Mouse (Mus musculus): ENCODE measurements around the gene Sys1. TPM values are rescaled to one million over a fixed set of nuclear protein-coding genes. Genes with fewer than 3 reads are reported as not detected.

Gene Sys1
- polyA plus RNA-seq (2012; ENCODE audit: insufficient read depth, insufficient read length, missing spikeins) = 33.3 and 33.9 TPM in 2 replicates

DNA sequence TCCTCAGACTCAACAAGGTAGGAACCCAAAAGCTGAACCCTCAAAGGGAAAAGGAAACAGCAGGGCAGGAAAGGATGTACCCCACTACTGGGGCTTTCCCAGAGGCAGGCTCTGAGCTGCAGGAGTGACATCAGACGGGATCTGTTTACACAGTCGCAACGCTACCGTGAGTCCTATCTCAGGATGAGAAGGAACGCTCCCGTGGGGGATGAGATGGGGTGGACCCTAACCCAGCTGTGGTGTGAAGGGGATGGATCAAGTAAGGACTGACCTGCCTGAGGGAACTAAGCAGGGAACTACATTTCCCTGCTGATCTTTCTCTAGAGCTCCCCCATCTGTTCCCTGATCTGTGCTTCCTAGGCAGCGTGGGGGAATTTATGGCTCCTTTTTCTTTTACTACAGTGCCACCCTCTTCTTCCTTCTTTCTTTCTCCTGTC, at the start of gene Sys1:
TSS of gene Sys1 (plus strand) at position 101 of the 437 bp plus-strand sequence.
- no peak for TF ChIP-seq POLR2A (IDR thresholded peaks at IDR 0.05; ENCODE audit: borderline replicate concordance, low read depth, low read length)
- TF ChIP-seq CTCF (IDR thresholded peaks at IDR 0.05; ENCODE audit: low read depth, low read length) = no peak
- peak within 1 kb of the TSS; percentile 25 for H3K27ac ChIP-seq (ENCODE audit: insufficient read depth, low read depth, low read length)
- H3K4me1 ChIP-seq (ENCODE audit: control insufficient read depth, insufficient read depth, low read length) = peaks cover 43% of the 10 kb centered on the region
- H3K4me3 ChIP-seq (ENCODE audit: insufficient read depth, low read length) = peak within 1 kb of the TSS; percentile 53

DNA sequence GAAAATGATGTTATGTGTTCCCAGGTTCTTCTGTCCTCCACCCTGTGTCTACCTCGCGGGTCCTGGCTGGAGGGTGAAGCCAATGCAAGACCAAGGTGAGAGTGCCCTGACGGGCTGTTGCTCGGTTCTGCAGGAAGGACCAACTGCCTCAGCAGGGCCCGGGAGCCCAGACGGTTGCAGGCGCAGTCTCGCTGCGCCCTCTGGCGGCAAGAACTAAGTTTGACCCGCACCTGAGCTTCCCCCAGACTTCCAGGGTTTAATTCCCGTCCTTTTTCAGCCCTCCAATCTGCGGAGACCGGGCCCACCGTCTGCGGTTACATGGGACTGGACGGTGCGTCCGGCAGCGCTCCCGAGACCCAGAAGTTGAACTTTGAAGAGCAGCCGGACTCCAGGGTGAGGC, 49.1 kb upstream of the Sys1 start:
- Histone ChIP-seq H3K27ac (ENCODE audit: insufficient read depth, low read depth, low read length) (no peak overlapping the region), H3K4me1 (ENCODE audit: control insufficient read depth, insufficient read depth, low read length) (no peaks in the 10 kb centered on the region)
- TF ChIP-seq POLR2A (IDR thresholded peaks at IDR 0.05; ENCODE audit: borderline replicate concordance, low read depth, low read length) (no peak), CTCF (IDR thresholded peaks at IDR 0.05; ENCODE audit: low read depth, low read length) (peak; percentile 97)

DNA sequence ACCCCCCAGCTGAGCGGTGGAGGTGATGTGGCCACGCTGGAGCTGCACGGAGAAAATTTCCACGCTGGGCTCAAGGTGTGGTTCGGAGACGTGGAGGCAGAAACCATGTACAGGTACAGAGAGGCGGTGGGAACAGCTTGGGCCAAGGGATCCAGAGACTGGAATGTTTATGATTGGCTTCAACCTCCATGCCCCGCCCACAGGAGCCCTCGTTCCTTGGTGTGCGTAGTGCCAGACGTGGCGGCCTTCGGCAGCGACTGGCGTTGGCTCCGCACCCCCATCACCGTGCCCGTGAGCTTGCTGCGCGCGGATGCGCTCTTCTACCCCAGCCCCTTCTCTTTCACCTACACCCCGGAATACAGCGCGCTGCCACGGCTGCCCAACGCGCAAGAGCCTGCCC, 42.6 kb upstream of the Sys1 start:
- Histone ChIP-seq H3K4me3 (ENCODE audit: insufficient read depth, low read length) (no peak overlapping the region), H3K27ac (ENCODE audit: insufficient read depth, low read depth, low read length) (no peak overlapping the region), H3K4me1 (ENCODE audit: control insufficient read depth, insufficient read depth, low read length) (peaks cover 5% of the 10 kb centered on the region)
- TF ChIP-seq CTCF (IDR thresholded peaks at IDR 0.05; ENCODE audit: low read depth, low read length) (no peak), POLR2A (IDR thresholded peaks at IDR 0.05; ENCODE audit: borderline replicate concordance, low read depth, low read length) (no peak)

More for the DNA sequence above, 49.1 kb upstream of the Sys1 start:
- H3K4me3 ChIP-seq (ENCODE audit: insufficient read depth, low read length) = 0 out of 2 replicates have a peak overlapping the region, but pooled peaks have one; percentile 3

- no peak overlapping the region for H3K27ac ChIP-seq (ENCODE audit: insufficient read depth, low read depth, low read length)
- no peak for TF ChIP-seq POLR2A (IDR thresholded peaks at IDR 0.05; ENCODE audit: borderline replicate concordance, low read depth, low read length)
- TF ChIP-seq CTCF (IDR thresholded peaks at IDR 0.05; ENCODE audit: low read depth, low read length) = no peak
- peaks cover 5% of the 10 kb centered on the region for H3K4me1 ChIP-seq (ENCODE audit: control insufficient read depth, insufficient read depth, low read length)
- H3K4me3 ChIP-seq (ENCODE audit: insufficient read depth, low read length) = no peak overlapping the region
Measured at GRCm38 (mm10) chr2:164414581-164414980, 42.2 kb upstream of the Sys1 start.

DNA sequence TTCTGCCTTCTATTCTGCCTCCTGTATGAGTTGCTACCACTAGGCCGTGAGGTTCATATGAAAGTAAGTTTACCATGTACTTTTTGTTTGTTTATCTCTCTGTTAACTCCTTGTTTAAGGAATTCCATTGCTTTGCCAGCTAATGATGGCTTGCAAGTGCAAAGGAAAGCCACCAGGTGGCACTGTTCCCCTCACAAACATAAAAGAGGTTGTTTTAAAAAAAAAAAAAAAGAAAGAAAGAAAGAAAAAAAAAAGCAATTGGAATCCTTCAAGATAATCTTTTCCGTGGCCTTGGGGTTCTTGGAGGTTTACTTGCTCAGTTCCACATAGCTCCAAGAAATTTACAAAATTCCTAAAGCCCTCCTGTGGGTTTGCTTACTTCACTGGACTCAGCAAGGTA, 39.6 kb upstream of the Sys1 start:
- TF ChIP-seq POLR2A (IDR thresholded peaks at IDR 0.05; ENCODE audit: borderline replicate concordance, low read depth, low read length) = no peak
- TF ChIP-seq CTCF (IDR thresholded peaks at IDR 0.05; ENCODE audit: low read depth, low read length) = no peak
- peaks cover 5% of the 10 kb centered on the region for H3K4me1 ChIP-seq (ENCODE audit: control insufficient read depth, insufficient read depth, low read length)
- H3K27ac ChIP-seq (ENCODE audit: insufficient read depth, low read depth, low read length) = no peak overlapping the region
- no peak overlapping the region for H3K4me3 ChIP-seq (ENCODE audit: insufficient read depth, low read length)

DNA sequence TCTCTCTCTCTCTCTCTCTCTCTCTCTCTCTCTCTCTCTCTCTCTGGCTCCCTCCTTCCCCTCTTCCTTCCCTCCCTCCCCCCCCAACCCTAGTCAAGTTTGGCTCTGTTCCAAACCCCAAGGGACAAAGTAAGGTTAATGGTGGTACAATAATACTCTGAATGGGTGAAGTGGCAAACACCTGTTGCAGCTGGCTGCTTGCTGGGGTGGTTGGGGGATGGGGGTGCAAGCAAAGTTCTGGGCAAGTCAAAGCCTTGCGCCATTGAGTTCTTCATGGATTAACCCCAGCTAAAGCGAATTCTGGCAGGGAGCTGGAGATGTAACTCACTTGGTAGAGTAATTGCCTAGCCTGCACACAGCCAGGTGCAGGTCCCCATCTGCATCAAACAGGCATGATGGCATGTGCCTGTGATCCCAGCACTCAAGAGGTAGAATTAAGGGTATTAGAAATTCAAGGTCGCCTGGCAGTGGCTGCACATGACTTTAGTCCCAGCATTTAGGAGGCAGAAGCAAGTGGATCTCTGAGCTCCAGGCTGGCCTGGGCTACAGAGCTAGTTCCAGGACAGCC, 38.4 kb upstream of the Sys1 start:
- H3K27ac ChIP-seq (ENCODE audit: insufficient read depth, low read depth, low read length) = no peak overlapping the region
- H3K4me3 ChIP-seq (ENCODE audit: insufficient read depth, low read length) = no peak overlapping the region
- H3K4me1 ChIP-seq (ENCODE audit: control insufficient read depth, insufficient read depth, low read length) = peaks cover 5% of the 10 kb centered on the region
- TF ChIP-seq CTCF (IDR thresholded peaks at IDR 0.05; ENCODE audit: low read depth, low read length) (no peak), POLR2A (IDR thresholded peaks at IDR 0.05; ENCODE audit: borderline replicate concordance, low read depth, low read length) (no peak)

- H3K4me1 ChIP-seq (ENCODE audit: control insufficient read depth, insufficient read depth, low read length) = peaks cover 5% of the 10 kb centered on the region
- TF ChIP-seq POLR2A (IDR thresholded peaks at IDR 0.05; ENCODE audit: borderline replicate concordance, low read depth, low read length) = no peak
- no peak for TF ChIP-seq CTCF (IDR thresholded peaks at IDR 0.05; ENCODE audit: low read depth, low read length)
Measured at GRCm38 (mm10) chr2:164419489-164419888, 37.3 kb upstream of the Sys1 start.

GRCm38 (mm10) chr2:164421306-164421705, 35.5 kb upstream of the Sys1 start:
- no peak overlapping the region for H3K4me3 ChIP-seq (ENCODE audit: insufficient read depth, low read length)
- TF ChIP-seq CTCF (IDR thresholded peaks at IDR 0.05; ENCODE audit: low read depth, low read length) = no peak
- TF ChIP-seq POLR2A (IDR thresholded peaks at IDR 0.05; ENCODE audit: borderline replicate concordance, low read depth, low read length) = no peak
- peaks cover 5% of the 10 kb centered on the region for H3K4me1 ChIP-seq (ENCODE audit: control insufficient read depth, insufficient read depth, low read length)
- no peak overlapping the region for H3K27ac ChIP-seq (ENCODE audit: insufficient read depth, low read depth, low read length)

More at GRCm38 (mm10) chr2:164419489-164419888, 37.3 kb upstream of the Sys1 start:
- no peak overlapping the region for H3K4me3 ChIP-seq (ENCODE audit: insufficient read depth, low read length)
- H3K27ac ChIP-seq (ENCODE audit: insufficient read depth, low read depth, low read length) = no peak overlapping the region

- no peak overlapping the region for H3K4me3 ChIP-seq (ENCODE audit: insufficient read depth, low read length)
- TF ChIP-seq CTCF (IDR thresholded peaks at IDR 0.05; ENCODE audit: low read depth, low read length) (no peak), POLR2A (IDR thresholded peaks at IDR 0.05; ENCODE audit: borderline replicate concordance, low read depth, low read length) (no peak)
- peaks cover 5% of the 10 kb centered on the region for H3K4me1 ChIP-seq (ENCODE audit: control insufficient read depth, insufficient read depth, low read length)
- H3K27ac ChIP-seq (ENCODE audit: insufficient read depth, low read depth, low read length) = no peak overlapping the region
Measured at GRCm38 (mm10) chr2:164421979-164422378, 34.8 kb upstream of the Sys1 start.

DNA sequence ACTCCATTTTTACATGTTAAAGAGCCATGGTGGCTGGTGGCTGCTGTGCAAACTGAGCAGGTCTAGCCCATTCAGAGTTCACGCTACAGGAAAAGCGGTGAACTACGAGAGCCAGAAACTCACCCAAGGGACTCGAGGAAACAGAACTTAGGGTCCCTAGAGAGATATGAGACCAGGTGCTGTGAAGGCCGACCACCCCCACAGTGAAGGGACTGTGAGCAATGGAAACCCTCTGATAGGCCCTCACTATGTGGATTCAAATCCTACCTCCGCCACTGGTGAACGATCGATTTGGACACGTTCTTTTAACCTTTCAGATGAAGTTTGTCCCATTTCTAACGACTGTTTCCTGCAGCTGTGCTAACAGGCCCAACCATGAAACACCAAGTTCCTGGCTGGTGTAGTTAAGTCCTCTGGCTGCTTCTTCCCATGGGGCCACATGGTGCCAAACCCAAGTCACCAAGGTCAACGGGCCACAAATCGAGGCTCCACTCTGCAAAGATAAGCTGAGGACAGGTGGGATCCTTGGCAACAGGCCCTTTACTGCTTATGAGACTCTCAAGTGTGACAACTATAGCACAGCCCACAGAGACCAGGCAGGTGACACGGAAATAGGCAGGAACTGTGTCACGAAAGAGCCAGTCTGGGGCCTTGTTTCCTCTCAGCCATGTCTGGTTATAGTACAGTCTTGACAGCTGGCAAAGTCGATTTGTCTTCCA, 33.9 kb upstream of the Sys1 start:
- Histone ChIP-seq H3K4me3 (ENCODE audit: insufficient read depth, low read length) (no peak overlapping the region), H3K4me1 (ENCODE audit: control insufficient read depth, insufficient read depth, low read length) (peaks cover under 1% of the 10 kb centered on the region; the same call in 1 of the 2 replicates), H3K27ac (ENCODE audit: insufficient read depth, low read depth, low read length) (no peak overlapping the region)
- no peak for TF ChIP-seq CTCF (IDR thresholded peaks at IDR 0.05; ENCODE audit: low read depth, low read length)
- TF ChIP-seq POLR2A (IDR thresholded peaks at IDR 0.05; ENCODE audit: borderline replicate concordance, low read depth, low read length) = no peak

All from bone marrow macrophage, adult 2 months (primary cell).